Mouse (Mus musculus) kidney, embryonic 14.5 days (tissue): ENCODE measurements around the gene Grm4. TPM values are rescaled to one million over a fixed set of nuclear protein-coding genes. Genes with fewer than 3 reads are reported as not detected.
A peak's percentile ranks its signal among the peaks of the same experiment; 100 is the strongest.

Experiments used
- ATAC-seq: fragments of 200-750 bp; cut with Nextera tagmentation; 2 replicates; pipeline ENCODE4 v1.8.0; 2017; ENCODE audit warnings: moderate number of reproducible peaks, mild to moderate bottlenecking, moderate TSS enrichment, moderate library complexity; ENCODE audit not compliant: low FRiP score, low TSS enrichment
- H3K27ac ChIP-seq: fragments of 300-500 bp; sonication (generic); 2 replicates; pipeline ENCODE4 v1.5.1; 2014; ENCODE audit warnings: low read depth, mild to moderate bottlenecking, low read length, moderate library complexity, mixed read lengths
- H3K27me3 ChIP-seq: fragments of 300-500 bp; sonication (generic); 2 replicates; pipeline ENCODE4 v1.6.1; 2014; ENCODE audit warnings: mild to moderate bottlenecking, low read length; ENCODE audit not compliant: control insufficient read depth, insufficient read depth
- H3K36me3 ChIP-seq: fragments of 300-500 bp; sonication (generic); 2 replicates; pipeline ENCODE4 v1.6.1; 2014; ENCODE audit warnings: low read length, mixed read lengths; ENCODE audit not compliant: control insufficient read depth, insufficient read depth
- H3K4me1 ChIP-seq: fragments of 300-500 bp; sonication (generic); 2 replicates; pipeline ENCODE4 v1.6.1; 2014; ENCODE audit warnings: low read length, mixed read lengths; ENCODE audit not compliant: control insufficient read depth, insufficient read depth
- H3K4me2 ChIP-seq: fragments of 300-500 bp; sonication (generic); replicated peaks from 2 replicates; pipeline ENCODE4 v1.6.1; 2014; ENCODE audit warnings: low read depth, mild to moderate bottlenecking, low read length
- H3K4me3 ChIP-seq: fragments of 300-500 bp; sonication (generic); 2 replicates; pipeline ENCODE4 v1.5.1; 2014; ENCODE audit warnings: mild to moderate bottlenecking, low read length
- H3K9ac ChIP-seq: fragments of 300-500 bp; sonication (generic); 2 replicates; pipeline ENCODE4 v1.6.1; 2014; ENCODE audit warnings: low read depth, mild to moderate bottlenecking, low read length, moderate library complexity
- H3K9me3 ChIP-seq: fragments of 300-500 bp; sonication (generic); 2 replicates; pipeline ENCODE4 v1.6.1; 2016; ENCODE audit warnings: low read length; ENCODE audit not compliant: control insufficient read depth
- WGBS: fragments of 180-500 bp; shearing (Covaris S2); extraction: QIAGEN DNeasy Blood & Tissue Kit; methylation state at CpG from one replicate; pipeline ENCODE4 v1.1.7; 2014; 5-methylcytosine and 5-hydroxymethylcytosine counted together
- polyA plus RNA-seq: library from polyadenylated mRNA; unstranded; fragments of >200 nt; fragmentation: Nextera tagmentation; extraction: Ambion mirVana; gene quantifications from 2 replicates; pipeline ENCODE4 v1.2.1, GENCODE M21; 2014

Grm4 gene
- polyA plus RNA-seq, 1 experiment from 2014 or later, result 1.6 TPM

- no peak overlapping the region for H3K27ac ChIP-seq
- no peak overlapping the region for H3K9ac ChIP-seq
- H3K4me1 ChIP-seq, result no peaks in the 10 kb centered on the region
- peak overlapping the region; percentile 9; the same call in 1 of the 2 replicates for H3K4me3 ChIP-seq
- H3K9me3 ChIP-seq, result 0 out of 2 replicates have a peak, but pooled peaks cover 1% of the 10 kb centered on the region
- WGBS, result under 1% methylated on average over 27 of the region's 27 CpGs
- ATAC-seq, result 0 out of 2 replicates have a peak, but pooled peaks have one; percentile 17
- no peaks in the 10 kb centered on the region for H3K36me3 ChIP-seq
- H3K27me3 ChIP-seq, result peaks cover 24% of the 10 kb centered on the region
- H3K4me2 ChIP-seq, result peak overlapping the region; percentile 26; the same call in 1 of the 2 replicates
Measured at GRCm38 (mm10) chr17:27520557-27520956, 646 bp downstream of the Grm4 start.

DNA sequence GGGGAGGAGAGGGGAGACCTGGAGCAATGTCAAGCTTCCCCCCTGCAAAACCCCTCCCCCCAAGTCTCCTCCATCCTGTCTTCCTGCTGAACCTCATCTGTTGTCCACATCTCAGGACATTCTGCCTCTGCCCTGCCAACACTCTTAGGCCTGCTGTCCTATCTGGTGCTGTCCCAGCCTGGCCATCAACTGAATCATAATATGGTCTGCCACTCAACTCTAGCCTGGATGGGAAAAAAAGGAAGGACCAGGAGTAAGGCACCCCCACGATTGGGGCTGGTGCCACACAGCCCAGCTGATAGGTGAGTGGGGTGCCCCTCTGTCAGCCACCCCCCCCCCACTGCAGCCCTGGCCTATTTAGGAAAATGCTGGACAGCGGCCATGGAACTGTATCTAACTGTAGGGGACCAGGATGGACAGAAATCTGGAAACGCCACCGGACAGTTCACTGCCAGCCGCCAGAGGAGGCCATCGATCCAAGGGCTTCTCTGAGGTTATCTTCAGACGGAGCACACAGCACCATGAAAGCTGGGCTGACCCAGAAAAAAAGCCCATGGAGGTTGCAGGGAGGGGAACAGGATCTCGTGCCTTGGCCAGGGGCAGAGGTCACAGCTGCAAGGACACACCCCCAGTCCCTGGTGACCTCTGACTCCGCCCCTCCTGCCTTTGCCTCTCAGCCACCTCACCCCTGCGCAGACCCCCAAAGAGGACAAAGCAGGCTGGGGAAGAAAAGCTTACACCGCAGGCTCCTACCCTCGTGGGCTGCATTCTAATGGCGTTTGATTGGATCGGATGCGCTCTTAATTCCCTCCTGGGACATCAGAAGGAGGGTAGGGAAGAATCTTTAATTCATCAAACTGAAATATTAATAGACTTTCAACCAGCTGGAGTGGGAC lies 2.3 kb downstream of the Grm4 start:
- Histone ChIP-seq H3K9me3 (no peaks in the 10 kb centered on the region), H3K4me3 (no peak overlapping the region), H3K9ac (no peak overlapping the region), H3K4me1 (peaks cover under 1% of the 10 kb centered on the region; the same call in 1 of the 2 replicates), H3K27me3 (peaks cover 38% of the 10 kb centered on the region), H3K36me3 (no peaks in the 10 kb centered on the region), H3K4me2 (no peak overlapping the region), H3K27ac (no peak overlapping the region)
- WGBS, result 41% methylated on average over 15 of the region's 15 CpGs
- no peak; the same call in 1 of the 2 replicates for ATAC-seq

GRCm38 (mm10) chr17:27518296-27518695 lies 2.9 kb downstream of the Grm4 start:
- Histone ChIP-seq H3K27me3 (peaks cover 45% of the 10 kb centered on the region), H3K9ac (no peak overlapping the region), H3K27ac (no peak overlapping the region), H3K4me2 (no peak overlapping the region), H3K36me3 (no peaks in the 10 kb centered on the region), H3K4me1 (peaks cover 6% of the 10 kb centered on the region), H3K4me3 (no peak overlapping the region), H3K9me3 (no peaks in the 10 kb centered on the region)
- ATAC-seq, result no peak
- 24% methylated on average over 9 of the region's 9 CpGs for WGBS

DNA sequence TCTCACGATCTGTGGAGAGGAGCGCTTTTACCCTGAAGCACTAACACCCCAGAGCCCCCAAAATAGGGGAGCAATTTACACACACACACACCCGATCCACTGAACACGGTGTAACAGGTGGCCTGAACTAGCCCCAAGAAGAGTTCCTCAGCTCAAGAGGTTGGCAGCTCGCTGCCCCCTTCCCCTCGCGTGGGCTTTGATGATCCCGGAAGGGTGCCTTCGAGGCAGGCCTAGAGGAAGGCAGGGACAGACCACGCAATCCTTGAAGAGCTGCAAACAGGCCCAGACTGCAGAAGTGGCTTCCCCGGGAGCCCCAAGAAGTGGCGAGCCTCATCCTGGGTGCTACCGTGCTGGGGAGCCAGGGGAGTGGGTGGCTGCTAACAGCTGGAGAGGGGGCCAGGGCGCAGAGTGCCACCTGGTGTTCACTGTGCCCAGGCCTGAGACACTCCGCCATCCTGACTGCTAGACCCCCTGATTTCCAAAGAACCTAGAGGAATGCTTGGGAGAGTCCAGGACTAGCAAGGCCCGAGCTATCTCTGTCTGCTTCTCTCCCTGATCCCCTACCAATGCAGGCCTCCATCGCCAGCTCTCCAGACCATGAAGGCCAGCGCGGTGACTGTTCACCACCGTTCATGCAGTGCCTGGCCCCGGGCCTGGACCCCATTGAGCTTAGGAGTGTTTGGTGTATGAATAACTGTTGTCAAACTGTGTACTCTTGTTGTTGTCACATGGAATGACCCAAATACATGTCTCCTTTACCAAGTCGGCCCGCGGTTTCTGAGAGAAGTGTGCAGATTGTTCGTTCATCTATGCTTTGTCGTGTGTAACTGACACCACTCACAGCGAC lies 7.1 kb downstream of the Grm4 start:
- Histone ChIP-seq H3K27ac (no peak overlapping the region), H3K9ac (no peak overlapping the region), H3K4me1 (peaks cover 11% of the 10 kb centered on the region), H3K27me3 (peaks cover 67% of the 10 kb centered on the region), H3K4me2 (no peak overlapping the region; the same call in 1 of the 2 replicates), H3K36me3 (no peaks in the 10 kb centered on the region), H3K4me3 (peak overlapping the region; percentile 45), H3K9me3 (no peaks in the 10 kb centered on the region)
- 33% methylated on average over 27 of the region's 27 CpGs for WGBS
- ATAC-seq, result no peak

DNA sequence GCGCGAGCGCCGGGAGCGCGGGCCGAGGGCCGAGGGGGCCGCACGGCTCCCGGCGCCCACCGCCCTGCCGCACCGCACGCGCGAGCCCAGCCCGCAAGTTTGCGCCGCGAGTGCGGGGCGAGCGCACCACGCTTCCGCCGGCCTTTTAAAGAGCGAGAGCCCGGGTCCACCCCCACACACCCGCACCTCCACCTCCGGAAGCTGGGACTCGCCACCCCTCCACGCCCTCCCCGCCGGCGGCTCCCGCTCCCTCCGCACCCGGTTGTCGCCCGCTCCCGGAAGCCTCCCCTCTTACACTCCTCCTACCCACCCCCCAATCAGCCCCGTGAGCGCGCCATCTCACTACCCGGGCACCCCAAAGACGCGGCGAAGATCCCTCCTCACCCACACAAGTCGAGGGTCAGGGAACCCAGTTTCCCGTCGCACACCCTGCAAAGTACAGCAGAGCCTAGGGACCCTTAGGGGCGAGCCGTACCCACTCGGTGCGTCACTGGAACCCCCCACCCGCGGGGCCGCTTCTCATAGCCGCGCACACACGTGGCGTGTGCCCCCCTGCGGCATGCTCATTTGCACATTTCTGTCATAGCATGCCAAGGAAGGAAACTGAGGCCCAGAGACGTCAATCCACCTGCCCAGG lies 7.8 kb downstream of the Grm4 start:
- Histone ChIP-seq H3K36me3 (no peaks in the 10 kb centered on the region), H3K27me3 (peaks cover 67% of the 10 kb centered on the region), H3K27ac (no peak overlapping the region), H3K4me3 (peak overlapping the region; percentile 45), H3K4me1 (peaks cover 11% of the 10 kb centered on the region), H3K9me3 (no peaks in the 10 kb centered on the region), H3K9ac (peak overlapping the region; percentile 58), H3K4me2 (peak overlapping the region; percentile 100)
- 1% methylated on average over 53 of the region's 66 CpGs for WGBS
- ATAC-seq, result no peak

DNA sequence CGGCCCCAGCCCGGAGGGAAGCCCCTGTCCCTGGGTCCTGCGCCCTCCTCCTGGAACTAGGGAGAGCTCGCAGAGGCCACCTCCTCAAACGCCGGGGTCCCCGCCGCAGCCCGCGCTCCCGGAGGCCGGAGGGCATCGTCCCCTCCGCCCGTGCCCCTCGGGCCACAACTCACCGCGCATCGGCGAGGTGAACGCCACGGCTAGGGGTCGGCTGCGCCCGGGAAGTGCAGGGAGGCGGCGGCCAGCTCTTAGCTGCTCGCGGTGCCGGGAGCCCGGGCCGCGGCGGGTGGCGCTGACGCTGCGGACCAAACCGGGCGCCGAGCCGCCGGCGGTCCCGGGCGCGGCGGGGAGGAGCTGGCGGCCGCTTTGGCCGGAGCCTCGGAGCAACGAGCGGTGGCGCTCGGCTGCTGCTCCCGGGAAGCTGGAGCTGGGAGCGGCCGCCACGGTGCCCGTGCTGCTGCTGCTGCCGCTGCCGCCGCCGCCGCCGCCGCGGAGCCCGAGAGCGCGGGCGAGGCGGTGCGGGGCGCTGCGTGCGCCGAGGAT lies 8.5 kb downstream of the Grm4 start:
- ATAC-seq, result no peak
- H3K27ac ChIP-seq, result no peak overlapping the region
- peak overlapping the region; percentile 58 for H3K9ac ChIP-seq
- no peaks in the 10 kb centered on the region for H3K36me3 ChIP-seq
- H3K4me2 ChIP-seq, result peak overlapping the region; percentile 100
- H3K4me1 ChIP-seq, result peaks cover 11% of the 10 kb centered on the region
- H3K4me3 ChIP-seq, result peak overlapping the region; percentile 45
- peaks cover 67% of the 10 kb centered on the region for H3K27me3 ChIP-seq
- H3K9me3 ChIP-seq, result no peaks in the 10 kb centered on the region
- under 1% methylated on average over 66 of the region's 78 CpGs for WGBS

DNA sequence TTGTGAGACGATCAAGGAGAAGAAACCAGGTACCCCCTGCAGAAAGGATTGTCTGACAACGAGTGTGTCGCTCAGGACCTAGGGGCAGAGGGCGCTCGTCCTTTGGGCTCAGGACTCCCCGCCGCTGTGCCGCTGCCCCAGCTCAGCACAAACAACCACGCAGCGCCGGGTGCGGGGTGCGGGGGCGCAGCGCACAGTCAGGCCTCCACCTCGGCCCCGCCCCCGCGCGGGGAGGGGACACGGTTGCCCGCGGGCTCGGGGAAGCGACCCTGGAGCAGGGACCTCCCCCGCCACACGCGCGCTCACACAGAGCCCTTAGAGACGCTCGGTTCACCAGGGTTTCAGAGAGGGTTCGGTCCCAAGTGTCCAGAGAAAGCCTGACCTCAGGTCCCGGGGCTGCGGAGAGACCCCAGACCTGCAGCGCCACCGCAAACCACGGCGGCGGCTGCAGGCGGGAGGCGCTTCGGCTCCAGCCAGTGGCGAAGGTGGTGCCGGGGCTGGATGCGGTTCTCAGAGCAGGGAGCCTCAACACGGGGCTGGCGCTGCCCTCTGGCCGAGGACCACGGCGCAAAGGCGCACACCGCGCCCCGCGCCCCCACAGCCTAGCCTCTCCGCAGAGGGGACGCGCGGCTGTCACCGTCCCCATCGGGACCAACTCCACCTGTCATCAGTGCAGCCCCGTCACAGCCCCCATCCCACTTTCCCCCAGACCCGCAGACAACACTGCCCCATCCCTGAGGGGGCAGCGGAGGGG lies 9.2 kb downstream of the Grm4 start:
- H3K4me1 ChIP-seq, result peaks cover 11% of the 10 kb centered on the region
- peak overlapping the region; percentile 100 for H3K4me2 ChIP-seq
- H3K9ac ChIP-seq, result peak overlapping the region; percentile 58; the same call in 1 of the 2 replicates
- ATAC-seq, result 0 out of 2 replicates have a peak, but pooled peaks have one; percentile 43
- H3K27me3 ChIP-seq, result peaks cover 62% of the 10 kb centered on the region
- no peak overlapping the region for H3K27ac ChIP-seq
- H3K36me3 ChIP-seq, result no peaks in the 10 kb centered on the region
- 2% methylated on average over 62 of the region's 64 CpGs for WGBS
- no peaks in the 10 kb centered on the region for H3K9me3 ChIP-seq
- peak overlapping the region; percentile 45 for H3K4me3 ChIP-seq
